Mouse (Mus musculus): ENCODE results near the gene Egfl8. TPM values are rescaled to one million over a fixed set of nuclear protein-coding genes. Genes with fewer than 3 reads are reported as not detected.

Egfl8 gene
- polyA plus RNA-seq, 2 experiments: 0.10 to 0.39 TPM

DNA sequence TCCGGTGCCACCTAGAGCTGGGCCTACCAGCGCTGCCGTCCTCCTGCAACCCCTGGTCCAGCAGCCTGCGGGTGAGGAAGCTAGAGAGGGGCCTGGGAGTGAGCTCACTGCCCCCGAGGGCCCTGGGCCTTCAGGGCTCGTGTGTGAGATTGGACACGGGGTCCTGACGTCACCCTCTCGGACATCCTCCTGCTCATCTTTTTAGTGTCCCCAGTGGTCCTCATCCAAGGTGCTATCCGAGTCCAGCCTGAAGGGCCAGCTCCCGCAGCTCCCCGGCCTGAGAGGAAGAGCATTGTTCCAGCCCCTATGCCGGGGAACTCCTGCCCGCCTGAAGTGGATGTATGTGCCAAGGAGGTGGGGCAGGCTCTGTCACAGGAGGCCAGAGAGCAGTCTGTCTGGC is 35.0 kb upstream of the Egfl8 start:
- WGBS (ENCODE audit: insufficient replicate concordance): 84% methylated on average over 14 of the region's 14 CpGs
- H3K4me3 ChIP-seq (ENCODE audit: insufficient read depth in 1 of 2, low read depth in 2 of 2, low read length in 2 of 2): no peak overlapping the region
- no peaks in the 10 kb centered on the region for H3K9me3 ChIP-seq (ENCODE audit: control insufficient read depth, low read length)
- DNase-seq (ENCODE audit: low read depth in 3 of 3, low spot score in 3 of 3) (no peak), ATAC-seq (ENCODE audit: insufficient read depth) (no peak)
- no peaks in the 10 kb centered on the region for H3K27me3 ChIP-seq (ENCODE audit: control insufficient read depth, insufficient read depth, low read length)
- H3K27ac ChIP-seq: no peak overlapping the region
- no peak overlapping the region for H3K4me2 ChIP-seq (ENCODE audit: low read depth)
- TF ChIP-seq EP300 (IDR thresholded peaks at IDR 0.05; ENCODE audit: low read depth) (no peak), CTCF (IDR thresholded peaks at IDR 0.05; ENCODE audit: low read depth) (no peak)
- H3K9ac ChIP-seq (replicated peaks): no peak overlapping the region
- H3K4me1 ChIP-seq (replicated peaks; ENCODE audit: control insufficient read depth in 2 of 2, insufficient read depth in 2 of 2, low read length in 1 of 2): peaks cover 9 to 14% of the 10 kb centered on the region in 2 experiments
- H3K36me3 ChIP-seq (replicated peaks; ENCODE audit: control insufficient read depth, insufficient read depth, low read depth): peaks cover 2% of the 10 kb centered on the region

DNA sequence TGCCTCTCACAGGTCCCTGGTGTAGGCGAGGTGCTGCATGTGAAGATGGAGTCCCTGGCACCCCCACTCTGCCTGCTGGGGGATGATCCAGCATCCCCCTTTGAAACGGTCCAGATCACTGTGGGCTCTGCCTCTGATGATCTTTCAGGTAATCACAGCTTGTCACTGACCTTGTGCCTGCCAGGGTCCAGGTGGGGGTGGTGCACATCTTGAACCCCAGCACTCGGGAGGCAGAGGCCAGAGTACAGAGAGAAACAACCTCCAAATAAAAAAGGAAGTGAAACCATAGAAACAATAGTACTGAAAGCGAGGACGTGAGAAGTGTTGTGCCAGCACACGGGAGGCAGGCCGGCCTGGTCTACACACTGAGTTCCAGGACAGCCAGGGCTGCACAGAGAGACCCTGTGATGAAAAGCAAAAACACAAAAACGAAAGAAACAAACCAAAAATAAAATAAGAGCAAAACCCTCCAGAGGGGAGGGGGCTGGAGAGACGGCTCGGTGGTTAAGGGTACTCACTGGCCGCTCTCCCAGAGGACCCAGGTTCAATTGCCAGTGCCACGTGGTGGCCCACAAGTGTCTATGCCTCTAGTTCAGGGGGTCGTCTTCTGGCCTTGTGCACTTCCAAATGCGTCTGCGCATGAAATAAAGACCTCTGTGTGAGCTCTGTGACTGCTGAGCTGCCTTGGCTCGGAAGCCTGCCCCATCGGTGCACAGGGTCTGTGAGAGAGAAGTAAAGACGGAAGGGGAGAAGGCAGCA is 33.5 kb upstream of the Egfl8 start:
- Histone ChIP-seq H3K27me3 (ENCODE audit: control insufficient read depth, insufficient read depth, low read length) (no peaks in the 10 kb centered on the region), H3K9me3 (ENCODE audit: control insufficient read depth, low read length) (no peaks in the 10 kb centered on the region), H3K36me3 (replicated peaks; ENCODE audit: control insufficient read depth, insufficient read depth, low read depth) (peaks cover 2% of the 10 kb centered on the region), H3K4me1 (replicated peaks; ENCODE audit: control insufficient read depth in 2 of 2, insufficient read depth in 2 of 2, low read length in 1 of 2) (peaks cover 13 to 24% of the 10 kb centered on the region in 2 experiments), H3K27ac (no peak overlapping the region), H3K4me3 (ENCODE audit: insufficient read depth in 1 of 2, low read depth in 2 of 2, low read length in 2 of 2) (no peak overlapping the region), H3K4me2 (ENCODE audit: low read depth) (no peak overlapping the region), H3K9ac (replicated peaks) (no peak overlapping the region)
- 77% methylated on average over 18 of the region's 18 CpGs for WGBS (ENCODE audit: insufficient replicate concordance)
- DNase-seq (ENCODE audit: low read depth in 3 of 3, low spot score in 3 of 3) (no peak), ATAC-seq (ENCODE audit: insufficient read depth) (no peak)
- TF ChIP-seq EP300 (IDR thresholded peaks at IDR 0.05; ENCODE audit: low read depth): no peak
- TF ChIP-seq CTCF (IDR thresholded peaks at IDR 0.05; ENCODE audit: low read depth): no peak

DNA sequence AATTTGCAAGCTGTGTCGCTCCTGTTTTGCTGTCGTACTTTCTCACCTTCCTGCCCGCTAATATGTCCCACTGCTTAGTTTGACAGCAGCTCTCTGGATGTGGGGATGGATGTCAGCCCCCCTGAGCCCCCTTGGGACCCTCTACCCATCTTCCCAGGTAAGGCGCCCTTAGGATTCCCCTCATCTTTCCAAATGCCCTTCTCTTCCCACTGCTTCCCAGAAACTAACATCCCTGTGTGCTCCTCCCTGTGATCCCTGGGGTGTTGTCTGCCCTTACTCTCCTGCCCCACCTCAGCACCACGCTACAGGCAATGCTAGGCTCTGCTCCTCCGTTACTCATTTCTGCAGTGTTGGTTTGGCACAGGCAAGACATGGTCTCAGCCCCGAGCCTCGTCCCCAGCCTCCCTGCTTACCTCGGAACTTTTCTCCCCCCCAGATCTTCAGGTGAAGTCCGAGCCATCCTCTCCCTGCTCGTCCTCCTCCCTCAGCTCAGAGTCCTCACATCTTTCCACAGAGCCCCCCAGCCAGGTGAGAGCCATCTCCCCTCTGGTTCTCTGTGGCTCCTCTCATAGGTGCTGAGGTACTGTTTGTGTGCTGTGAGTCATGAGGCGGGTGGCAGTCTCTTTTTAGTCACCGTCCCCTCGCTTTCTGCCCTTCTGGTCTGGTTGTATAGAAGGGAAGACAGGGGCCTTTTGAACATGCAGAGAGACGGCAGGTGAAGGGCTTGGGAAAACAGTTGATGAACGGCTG is 32.5 kb upstream of the Egfl8 start:
- peaks cover 13 to 26% of the 10 kb centered on the region in 2 experiments for H3K4me1 ChIP-seq (replicated peaks; ENCODE audit: control insufficient read depth in 2 of 2, insufficient read depth in 2 of 2, low read length in 1 of 2)
- H3K9me3 ChIP-seq (ENCODE audit: control insufficient read depth, low read length): no peaks in the 10 kb centered on the region
- no peak overlapping the region for H3K27ac ChIP-seq
- peak overlapping the region; percentile 12 to 93 for H3K4me3 ChIP-seq (ENCODE audit: insufficient read depth in 1 of 2, low read depth in 2 of 2, low read length in 2 of 2)
- WGBS (ENCODE audit: insufficient replicate concordance): 74% methylated on average over 16 of the region's 16 CpGs
- H3K9ac ChIP-seq (replicated peaks): no peak overlapping the region
- TF ChIP-seq CTCF (IDR thresholded peaks at IDR 0.05; ENCODE audit: low read depth): no peak
- TF ChIP-seq EP300 (IDR thresholded peaks at IDR 0.05; ENCODE audit: low read depth): no peak
- no peak for DNase-seq (ENCODE audit: low read depth in 3 of 3, low spot score in 3 of 3)
- H3K27me3 ChIP-seq (ENCODE audit: control insufficient read depth, insufficient read depth, low read length): no peaks in the 10 kb centered on the region
- ATAC-seq (ENCODE audit: insufficient read depth): no peak
- peak overlapping the region; percentile 86 for H3K4me2 ChIP-seq (ENCODE audit: low read depth)
- peaks cover 2% of the 10 kb centered on the region for H3K36me3 ChIP-seq (replicated peaks; ENCODE audit: control insufficient read depth, insufficient read depth, low read depth)

- peak; percentile 97 to 98 (median 97) for DNase-seq (ENCODE audit: low read depth in 3 of 3, low spot score in 3 of 3)
- ATAC-seq (ENCODE audit: insufficient read depth): peak; percentile 96
- Histone ChIP-seq H3K27me3 (ENCODE audit: control insufficient read depth, insufficient read depth, low read length) (no peaks in the 10 kb centered on the region; the same call in 1 of the 2 replicates), H3K4me1 (replicated peaks; ENCODE audit: control insufficient read depth in 2 of 2, insufficient read depth in 2 of 2, low read length in 1 of 2) (peaks cover 13 to 26% of the 10 kb centered on the region in 2 experiments), H3K9me3 (ENCODE audit: control insufficient read depth, low read length) (no peaks in the 10 kb centered on the region), H3K9ac (replicated peaks) (peak within 1 kb of the TSS; percentile 83), H3K27ac (peak within 1 kb of the TSS; percentile 39; the same call in 1 of the 2 replicates), H3K4me3 (ENCODE audit: insufficient read depth in 1 of 2, low read depth in 2 of 2, low read length in 2 of 2) (peak within 1 kb of the TSS; percentile 89 to 93), H3K36me3 (replicated peaks; ENCODE audit: control insufficient read depth, insufficient read depth, low read depth) (peaks cover 2% of the 10 kb centered on the region), H3K4me2 (ENCODE audit: low read depth) (peak within 1 kb of the TSS; percentile 86)
- TF ChIP-seq EP300 (IDR thresholded peaks at IDR 0.05; ENCODE audit: low read depth) (no peak), CTCF (IDR thresholded peaks at IDR 0.05; ENCODE audit: low read depth) (no peak)
- WGBS (ENCODE audit: insufficient replicate concordance): under 1% methylated on average over 66 of the region's 66 CpGs
Observed at GRCm38 (mm10) chr17:34646906-34647787, 31.4 kb upstream of the Egfl8 start, which contains the start of gene Atf6b. Gene Atf6b, plus strand, starts transcription at chr17:34647146.

Data from liver, embryonic 14.5 days (tissue).